Mouse (Mus musculus) stomach, postnatal 0 days (tissue): ENCODE results near the gene Hoxc5.

Source experiments
- CTCF ChIP-seq: IDR thresholded peaks from 2 replicates; pipeline ENCODE4 v1.5.1; 2016; ENCODE audit warnings: antibody characterized with exemption, low read depth, mild to moderate bottlenecking, moderate library complexity
- EP300 ChIP-seq: optimal IDR thresholded peaks from 2 replicates; pipeline ENCODE3; 2016; ENCODE audit warnings: antibody characterized with exemption

GRCm38 (mm10) chr15:102945185-102946077 lies 21.8 kb upstream of the Hoxc5 start:
- no peak for TF ChIP-seq CTCF
- no peak for TF ChIP-seq EP300
